Mouse (Mus musculus): Measurements from ENCODE around the gene Anapc11.

GRCm38 (mm10) chr11:120620195-120620594 is 22.0 kb downstream of the Anapc11 start:
- no peak for TF ChIP-seq CTCF (IDR thresholded peaks at IDR 0.05; ENCODE audit: extremely low read depth, insufficient read length, insufficient replicate concordance, low read depth, low read length)
- TF ChIP-seq POLR2A (IDR thresholded peaks at IDR 0.05; ENCODE audit: low read depth, low read length) = no peak

All from small intestine, adult 2 months (tissue).